Mouse (Mus musculus) midbrain, postnatal 0 days (tissue): ENCODE data around the gene Med26. TPM values are rescaled to one million over a fixed set of nuclear protein-coding genes. Genes with fewer than 3 reads are reported as not detected.

Experiments
- ATAC-seq: fragments of 200-750 bp; cut with Nextera tagmentation; 2 replicates; pipeline ENCODE4 v1.8.0; 2017; ENCODE audit warnings: moderate number of reproducible peaks, mild to moderate bottlenecking, moderate TSS enrichment, moderate library complexity; ENCODE audit not compliant: low FRiP score
- DNase-seq: peaks from one replicate; pipeline ENCODE4 v3.0.0-alpha.2; 2015; ENCODE audit warnings: low spot score
- H3K27ac ChIP-seq: fragments of 300-500 bp; sonication (generic); 2 replicates; pipeline ENCODE4 v1.5.1; 2014; ENCODE audit warnings: low read depth, mild to moderate bottlenecking, low read length, mixed read lengths
- H3K27me3 ChIP-seq: fragments of 300-500 bp; sonication (generic); 2 replicates; pipeline ENCODE4 v1.6.1; 2014; ENCODE audit warnings: low read length, control low read depth, mixed read lengths; ENCODE audit not compliant: insufficient read depth
- H3K36me3 ChIP-seq: fragments of 300-500 bp; sonication (generic); 2 replicates; pipeline ENCODE4 v1.6.1; 2014; ENCODE audit warnings: low read length, control low read depth, mixed read lengths; ENCODE audit not compliant: insufficient read depth
- H3K4me1 ChIP-seq: fragments of 300-500 bp; sonication (generic); 2 replicates; pipeline ENCODE4 v1.6.1; 2014; ENCODE audit warnings: mild to moderate bottlenecking, control low read depth, antibody characterized with exemption, low read length, mixed read lengths; ENCODE audit not compliant: insufficient read depth
- H3K4me2 ChIP-seq: fragments of 300-500 bp; sonication (generic); 2 replicates; pipeline ENCODE4 v1.6.1; 2014; ENCODE audit warnings: low read depth, mild to moderate bottlenecking, low read length, mixed read lengths; ENCODE audit not compliant: poor library complexity, severe bottlenecking
- H3K4me3 ChIP-seq: fragments of 300-500 bp; sonication (generic); 2 replicates; pipeline ENCODE4 v1.5.1; 2014; ENCODE audit warnings: low read depth, mild to moderate bottlenecking, low read length, moderate library complexity
- H3K9ac ChIP-seq: fragments of 300-500 bp; sonication (generic); replicated peaks from 2 replicates; pipeline ENCODE4 v1.6.1; 2014; ENCODE audit warnings: mild to moderate bottlenecking, low read length, moderate library complexity, mixed read lengths; ENCODE audit not compliant: poor library complexity, severe bottlenecking
- H3K9me3 ChIP-seq: fragments of 300-500 bp; sonication (generic); 2 replicates; pipeline ENCODE4 v1.6.1; 2016; ENCODE audit warnings: low read length, control low read depth
- CTCF ChIP-seq: IDR thresholded peaks from 2 replicates; pipeline ENCODE4 v1.5.1; 2016; ENCODE audit warnings: antibody characterized with exemption, mild to moderate bottlenecking
- WGBS: fragments of 180-500 bp; shearing (Covaris S2); extraction: QIAGEN DNeasy Blood & Tissue Kit; methylation state at CpG from one replicate; pipeline ENCODE4 v1.1.7; 2014; 5-methylcytosine and 5-hydroxymethylcytosine counted together
- polyA plus RNA-seq: library from polyadenylated mRNA; unstranded; fragments of >200 nt; fragmentation: Nextera tagmentation; extraction: Ambion mirVana; gene quantifications from 2 replicates; pipeline ENCODE4 v1.2.1, GENCODE M21; 2015
- total RNA-seq: library from RNA; depleted of rRNA; stranded (reverse); fragments of >200 nt; gene quantifications from 2 replicates; pipeline ENCODE4 v1.2.3, GENCODE M21; 2014

Gene Med26
- total and polyA plus RNA-seq, 2 experiments from 2014 or later, result 17.8 to 19.1 TPM

- H3K27me3 ChIP-seq, result no peaks in the 10 kb centered on the region
- no peak for TF ChIP-seq CTCF
- WGBS, result 4% methylated on average over 10 of the region's 10 CpGs
- H3K9ac ChIP-seq, result peak overlapping the region; percentile 75
- H3K4me1 ChIP-seq, result peaks cover 15% of the 10 kb centered on the region
- ATAC-seq, result no peak
- peaks cover 20% of the 10 kb centered on the region; the same call in 1 of the 2 replicates for H3K36me3 ChIP-seq
- peak overlapping the region; percentile 84 for H3K4me2 ChIP-seq
- H3K9me3 ChIP-seq, result no peaks in the 10 kb centered on the region
- H3K27ac ChIP-seq, result no peak overlapping the region
- H3K4me3 ChIP-seq, result peak overlapping the region; percentile 57
- DNase-seq, result no peak
These were observed 24.4 kb upstream of the Med26 start for GRCm38 (mm10) chr8:72572507-72572906.

DNA sequence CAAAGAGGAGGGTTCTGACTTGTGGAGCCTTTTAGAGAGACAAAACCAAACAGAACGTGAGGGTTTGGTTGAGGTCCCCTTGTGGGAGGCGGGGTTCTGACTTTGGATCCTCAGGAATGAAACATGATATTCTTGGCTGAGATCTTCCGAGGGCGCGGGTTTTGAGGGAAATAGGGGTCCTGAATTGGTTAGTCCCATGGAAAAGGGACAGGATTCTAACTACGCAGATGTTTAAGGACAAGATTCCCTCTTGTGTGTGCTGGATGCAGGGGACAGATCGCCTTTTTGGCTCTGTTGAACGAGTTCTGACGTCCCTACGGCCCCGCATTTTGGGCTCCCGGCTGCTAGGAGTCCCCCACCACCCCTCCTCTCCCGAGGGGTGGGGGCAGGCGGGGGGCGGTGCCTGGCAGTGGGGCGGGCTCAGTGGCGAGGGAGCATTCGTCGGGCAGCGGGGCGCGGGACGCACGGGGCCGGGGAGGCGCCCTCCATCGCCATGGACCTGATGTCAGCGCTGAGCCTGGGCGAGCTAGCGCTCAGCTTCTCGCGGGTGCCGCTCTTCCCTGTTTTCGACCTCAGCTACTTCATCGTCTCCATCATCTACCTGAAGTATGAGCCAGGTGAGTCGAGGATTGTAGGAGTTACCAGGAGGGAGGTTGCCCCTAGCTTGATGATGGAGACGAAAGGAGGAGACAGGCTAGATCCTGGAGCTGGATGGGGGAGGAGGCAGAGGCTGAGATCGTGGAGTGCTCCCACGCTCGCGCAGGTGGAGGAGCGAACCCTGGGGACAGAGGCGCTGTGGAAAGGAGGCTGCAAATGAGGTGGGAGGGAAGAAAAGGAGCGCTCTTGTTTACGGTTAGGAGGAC is 23.8 kb upstream of the Med26 start, which contains the start of gene Tmem38a:
TSS of gene Tmem38a (plus strand) at position 445 of the 863 bp plus-strand sequence.
- no peak for TF ChIP-seq CTCF

DNA sequence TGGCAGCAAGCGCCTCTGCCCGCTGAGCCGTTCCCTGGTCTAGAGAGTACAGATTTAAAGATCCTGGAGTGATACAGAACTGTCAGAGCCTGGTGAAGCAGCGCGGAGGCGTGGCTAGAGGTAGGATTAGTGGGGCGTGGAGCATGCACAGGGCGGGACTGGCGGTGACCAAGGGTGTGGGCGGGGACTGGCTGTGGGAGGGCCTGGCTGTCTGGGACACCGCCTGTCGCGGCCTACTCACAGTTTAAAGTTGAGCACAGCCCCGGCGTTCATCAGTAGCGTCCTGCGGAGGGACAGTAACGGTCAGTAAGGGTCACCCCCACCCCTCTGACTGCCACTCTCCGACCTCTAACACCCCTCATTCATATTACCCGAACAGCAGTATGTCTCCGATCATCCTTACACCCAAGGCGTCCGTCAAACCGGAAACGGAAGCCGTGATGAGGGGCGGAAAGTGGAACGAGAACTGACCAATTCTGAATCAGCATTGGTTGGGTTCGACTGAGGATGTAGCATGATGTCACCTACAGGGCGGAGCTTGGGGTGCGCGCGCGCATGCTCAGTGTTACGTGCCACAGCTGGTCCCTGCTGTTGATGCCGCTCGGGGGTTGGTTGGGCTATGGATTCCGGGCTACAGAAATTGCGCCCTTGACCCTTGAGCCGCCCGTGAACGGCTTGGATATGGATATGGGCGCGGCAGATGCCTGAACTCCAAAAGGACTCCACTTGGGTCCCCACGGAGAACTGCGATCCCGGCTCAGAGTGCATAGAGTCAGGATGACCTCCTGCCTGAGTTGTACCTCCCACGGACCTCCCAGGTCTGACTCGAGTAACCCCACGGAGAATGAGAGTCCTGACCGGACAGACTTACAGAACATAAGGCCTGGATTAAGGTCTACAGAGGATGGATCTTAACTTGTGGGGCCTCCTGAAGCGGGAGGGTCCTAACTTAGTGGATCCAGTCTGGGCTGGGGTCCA is 22.9 kb upstream of the Med26 start, which contains the start of gene Smim7:
TSS of gene Smim7 (minus strand) at position 456 of the 978 bp plus-strand sequence.
- peak within 1 kb of the TSS; percentile 75 for H3K9ac ChIP-seq
- no peaks in the 10 kb centered on the region for H3K27me3 ChIP-seq
- WGBS, result under 1% methylated on average over 52 of the region's 52 CpGs
- peak within 1 kb of the TSS; percentile 71 for H3K27ac ChIP-seq
- DNase-seq, result peak; percentile 99
- ATAC-seq, result peak; percentile 97
- peaks cover 35% of the 10 kb centered on the region for H3K36me3 ChIP-seq
- no peaks in the 10 kb centered on the region for H3K9me3 ChIP-seq
- H3K4me1 ChIP-seq, result peaks cover 15% of the 10 kb centered on the region
- peak within 1 kb of the TSS; percentile 84 for H3K4me2 ChIP-seq
- peak within 1 kb of the TSS; percentile 57 for H3K4me3 ChIP-seq
- peak; percentile 16; the same call in 1 of the 2 replicates for TF ChIP-seq CTCF

More for the DNA sequence above, 23.8 kb upstream of the Med26 start, which contains the start of gene Tmem38a:
- Histone ChIP-seq H3K4me3 (peak within 1 kb of the TSS; percentile 57), H3K4me2 (peak within 1 kb of the TSS; percentile 84), H3K9ac (peak within 1 kb of the TSS; percentile 75), H3K27ac (peak within 1 kb of the TSS; percentile 71), H3K36me3 (peaks cover 26% of the 10 kb centered on the region), H3K4me1 (peaks cover 15% of the 10 kb centered on the region), H3K9me3 (no peaks in the 10 kb centered on the region), H3K27me3 (no peaks in the 10 kb centered on the region)
- peak; percentile 61 for DNase-seq
- under 1% methylated on average over 44 of the region's 45 CpGs for WGBS
- ATAC-seq, result peak; percentile 39

DNA sequence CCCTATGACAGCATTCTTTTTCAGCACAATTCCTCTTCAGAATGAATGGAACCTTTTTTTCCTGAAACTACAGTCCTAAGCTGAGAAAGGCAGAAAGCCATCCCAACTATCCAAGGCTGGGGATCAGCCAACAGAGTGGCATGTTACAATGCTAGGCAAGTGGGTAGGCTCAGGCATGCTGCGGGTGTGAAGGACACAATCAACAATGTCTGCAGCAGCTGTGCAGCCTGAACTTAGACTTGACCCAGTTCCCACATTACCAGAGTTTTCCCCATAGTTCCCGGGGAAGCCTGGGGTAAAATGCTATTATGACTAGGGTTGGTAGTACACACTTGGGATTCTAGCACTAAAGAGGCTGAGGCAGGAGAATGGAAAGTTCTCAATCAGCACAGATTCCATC is 17.9 kb upstream of the Med26 start:
- Histone ChIP-seq H3K27ac (no peak overlapping the region), H3K36me3 (peaks cover 50% of the 10 kb centered on the region), H3K4me3 (no peak overlapping the region), H3K4me1 (peaks cover 9% of the 10 kb centered on the region), H3K9ac (no peak overlapping the region), H3K9me3 (no peaks in the 10 kb centered on the region), H3K27me3 (no peaks in the 10 kb centered on the region), H3K4me2 (no peak overlapping the region)
- TF ChIP-seq CTCF, result no peak
- ATAC-seq (no peak), DNase-seq (no peak)
- WGBS, result 91% methylated on average over 2 of the region's 2 CpGs

DNA sequence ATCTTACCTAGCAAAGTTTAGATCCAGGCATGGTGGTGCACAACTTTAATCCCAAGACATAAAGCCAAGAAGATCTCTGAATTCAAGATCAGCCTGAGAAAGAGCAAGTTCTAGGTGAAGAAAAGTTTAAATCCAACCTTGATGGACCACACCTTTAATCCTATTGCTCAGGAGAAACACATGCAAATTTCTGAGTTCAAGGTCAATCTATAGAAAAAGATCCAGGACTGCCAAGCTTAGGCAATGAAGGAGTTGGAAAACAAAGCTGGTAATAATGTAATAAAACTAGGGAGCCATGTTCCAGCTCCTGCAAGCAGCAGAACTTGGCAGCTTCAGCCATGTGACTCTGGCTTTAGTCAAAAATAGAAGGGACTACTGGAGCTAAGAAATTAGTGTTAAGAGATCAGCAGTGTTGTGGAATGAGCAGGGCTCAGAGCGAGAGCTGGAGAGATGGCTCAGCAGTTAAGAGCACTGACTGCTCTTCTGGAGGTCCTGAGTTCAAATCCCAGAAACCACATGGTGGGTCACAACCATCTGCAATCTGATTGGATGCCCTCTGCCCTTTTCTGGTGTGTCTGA is 13.1 kb upstream of the Med26 start:
- H3K9ac ChIP-seq, result no peak overlapping the region
- no peak overlapping the region for H3K4me2 ChIP-seq
- TF ChIP-seq CTCF, result no peak
- no peaks in the 10 kb centered on the region for H3K4me1 ChIP-seq
- no peak overlapping the region for H3K27ac ChIP-seq
- ATAC-seq (no peak), DNase-seq (no peak)
- WGBS, result 94% methylated on average over 1 of the region's 1 CpGs
- no peak overlapping the region for H3K4me3 ChIP-seq
- no peaks in the 10 kb centered on the region for H3K27me3 ChIP-seq
- peaks cover 23% of the 10 kb centered on the region for H3K36me3 ChIP-seq
- H3K9me3 ChIP-seq, result no peaks in the 10 kb centered on the region
